ENCODE assay signal across 13 mouse cellular contexts in genomic region chr14:22710071-22710661, GRCm38 (mm10).
DNase-seq lines count a peak whose midpoint lies in the region; ATAC-seq and TF ChIP-seq lines count a peak whose summit lies in the region.
"Had no signal": no experiment of that assay in that cellular context is flagged by ENCODE, and none has a peak within 500 bp of the region (broad histone marks: within the 10 kb centered on the region; RNA-seq: fewer than 3 reads in every experiment).

No protein-coding gene starts in this region.

- H3K9ac ChIP-seq in kidney, postnatal 0 days (ENCODE audit: low read depth, low read length): no peak overlapping the region
- H3K9ac ChIP-seq in forebrain, embryonic 15.5 days (replicated peaks): no peak overlapping the region
- no peak overlapping the region for H3K9ac ChIP-seq in midbrain, embryonic 11.5 days (ENCODE audit: low read length)
- H3K9ac ChIP-seq: liver, embryonic 12.5 days had no signal

- 39% methylated on average over 6 of the region's 6 CpGs for WGBS in kidney, postnatal 0 days
- 6% methylated on average over 6 of the region's 6 CpGs for WGBS in forebrain, embryonic 15.5 days
- 13% methylated on average over 6 of the region's 6 CpGs for WGBS in midbrain, embryonic 11.5 days

- no peak overlapping the region for H3K4me3 ChIP-seq in kidney, postnatal 0 days (replicated peaks; ENCODE audit: low read depth, low read length)
- H3K4me3 ChIP-seq in forebrain, embryonic 15.5 days: no peak overlapping the region
- no peak overlapping the region for H3K4me3 ChIP-seq in midbrain, embryonic 11.5 days (ENCODE audit: low read depth, low read length)
- H3K4me3 ChIP-seq: liver, embryonic 12.5 days had no signal

- DNase-seq in kidney, postnatal 0 days (ENCODE audit: low spot score): peak; percentile 39
- no peak for DNase-seq in kidney, postnatal 25 days
- peak; percentile 89 for DNase-seq in midbrain, embryonic 11.5 days (ENCODE audit: low spot score, missing footprints)
- DNase-seq in cerebellum, adult 11 months: no peak
- DNase-seq in right cerebral cortex, adult 18-20 months: no peak
- DNase-seq in heart, postnatal 25 days (ENCODE audit: low spot score): no peak
- DNase-seq: heart, adult 18-20 months; heart, postnatal 36 days; kidney, postnatal 36 days; lung, postnatal 14 days had no signal

- intact Hi-C loops in heart, postnatal 25 days (cut with DNase I): no loop called here

- no peaks in the 10 kb centered on the region for H3K36me3 ChIP-seq in kidney, postnatal 0 days (ENCODE audit: insufficient read depth, low read length)
- no peaks in the 10 kb centered on the region for H3K36me3 ChIP-seq in forebrain, embryonic 15.5 days
- no peaks in the 10 kb centered on the region for H3K36me3 ChIP-seq in midbrain, embryonic 11.5 days (ENCODE audit: control insufficient read depth, insufficient read depth, low read length)
- H3K36me3 ChIP-seq: liver, embryonic 12.5 days had no signal

- ATAC-seq in kidney, postnatal 0 days (replicated peaks; ENCODE audit: low FRiP score, low read depth): no peak
- peak; percentile 58 for ATAC-seq in forebrain, embryonic 15.5 days (replicated peaks)
- peak; percentile 70 for ATAC-seq in midbrain, embryonic 11.5 days (ENCODE audit: low FRiP score)
- no peak for ATAC-seq in megakaryocyte-erythroid progenitor cell, adult 5-6 weeks (replicated peaks; ENCODE audit: low FRiP score, low TSS enrichment, poor library complexity, severe bottlenecking)
- ATAC-seq: liver, embryonic 12.5 days had no signal

- no peak overlapping the region for H3K27ac ChIP-seq in kidney, postnatal 0 days
- no peak overlapping the region for H3K27ac ChIP-seq in forebrain, embryonic 15.5 days (replicated peaks)
- H3K27ac ChIP-seq in midbrain, embryonic 11.5 days (ENCODE audit: low read depth, low read length): no peak overlapping the region
- H3K27ac ChIP-seq: liver, embryonic 12.5 days had no signal

- peaks cover 8% of the 10 kb centered on the region; the same call in 1 of the 2 replicates for H3K4me1 ChIP-seq in kidney, postnatal 0 days (replicated peaks; ENCODE audit: insufficient read depth, low read length)
- peaks cover 13% of the 10 kb centered on the region; the same call in 1 of the 2 replicates for H3K4me1 ChIP-seq in forebrain, embryonic 15.5 days
- peaks cover 19% of the 10 kb centered on the region for H3K4me1 ChIP-seq in midbrain, embryonic 11.5 days (ENCODE audit: control insufficient read depth, insufficient read depth, low read length)

- H3K27me3 ChIP-seq in kidney, postnatal 0 days (ENCODE audit: insufficient read depth, low read length): no peaks in the 10 kb centered on the region
- H3K27me3 ChIP-seq in forebrain, embryonic 15.5 days: peaks cover 26% of the 10 kb centered on the region
- H3K27me3 ChIP-seq in midbrain, embryonic 11.5 days (ENCODE audit: control insufficient read depth, insufficient read depth, low read length): no peaks in the 10 kb centered on the region
- H3K27me3 ChIP-seq: liver, embryonic 12.5 days had no signal

- no peak for TF ChIP-seq CTCF in kidney, postnatal 0 days (IDR thresholded peaks at IDR 0.05; ENCODE audit: low read depth)

- no peaks in the 10 kb centered on the region for H3K9me3 ChIP-seq in kidney, postnatal 0 days (replicated peaks; ENCODE audit: low read length)
- no peaks in the 10 kb centered on the region for H3K9me3 ChIP-seq in forebrain, embryonic 15.5 days
- H3K9me3 ChIP-seq in midbrain, embryonic 11.5 days (ENCODE audit: control insufficient read depth, low read length): no peaks in the 10 kb centered on the region
- H3K9me3 ChIP-seq: liver, embryonic 12.5 days had no signal

- no peak overlapping the region for H3K4me2 ChIP-seq in kidney, postnatal 0 days (ENCODE audit: low read length)
- H3K4me2 ChIP-seq in forebrain, embryonic 15.5 days (replicated peaks): no peak overlapping the region
- H3K4me2 ChIP-seq in midbrain, embryonic 11.5 days: no peak overlapping the region
- H3K4me2 ChIP-seq: liver, embryonic 12.5 days had no signal

Comparison
In these comparisons a context has a peak if more than half of its experiments do, and no peak if none do; other contexts are left out.
1. DNase-seq: peak in kidney, postnatal 0 days (single experiment) and midbrain, embryonic 11.5 days (single experiment); none in kidney, postnatal 25 days (0 of 2), cerebellum, adult 11 months (single experiment), right cerebral cortex, adult 18-20 months (single experiment) and heart, postnatal 25 days (single experiment).
2. ATAC-seq: peak in forebrain, embryonic 15.5 days (single experiment) and midbrain, embryonic 11.5 days (single experiment); none in kidney, postnatal 0 days (single experiment) and megakaryocyte-erythroid progenitor cell, adult 5-6 weeks (single experiment).